Mouse (Mus musculus): ENCODE measurements around the gene Nup98.

GRCm38 (mm10) chr7:102238686-102239286 lies 28.8 kb upstream of the Nup98 start:
- TF ChIP-seq EP300 (IDR thresholded peaks at IDR 0.05; ENCODE audit: low read depth) (no peak), CTCF (IDR thresholded peaks at IDR 0.05; ENCODE audit: low read depth) (no peak)

All from liver, embryonic 14.5 days (tissue).